Mouse (Mus musculus) colon, adult 2 months (tissue): Measurements from ENCODE around the gene Srcin1. TPM values are rescaled to one million over a fixed set of nuclear protein-coding genes. Genes with fewer than 3 reads are reported as not detected.

Experiments
- polyA plus RNA-seq: library from polyadenylated mRNA; depleted of rRNA; stranded (reverse); fragments of >200 nt; gene quantifications from 2 replicates; pipeline ENCODE4 v1.2.3, GENCODE M21; 2012; rRNA removed

The Srcin1 gene
- polyA plus RNA-seq: 0.73 and 0.81 TPM in 2 replicates

DNA sequence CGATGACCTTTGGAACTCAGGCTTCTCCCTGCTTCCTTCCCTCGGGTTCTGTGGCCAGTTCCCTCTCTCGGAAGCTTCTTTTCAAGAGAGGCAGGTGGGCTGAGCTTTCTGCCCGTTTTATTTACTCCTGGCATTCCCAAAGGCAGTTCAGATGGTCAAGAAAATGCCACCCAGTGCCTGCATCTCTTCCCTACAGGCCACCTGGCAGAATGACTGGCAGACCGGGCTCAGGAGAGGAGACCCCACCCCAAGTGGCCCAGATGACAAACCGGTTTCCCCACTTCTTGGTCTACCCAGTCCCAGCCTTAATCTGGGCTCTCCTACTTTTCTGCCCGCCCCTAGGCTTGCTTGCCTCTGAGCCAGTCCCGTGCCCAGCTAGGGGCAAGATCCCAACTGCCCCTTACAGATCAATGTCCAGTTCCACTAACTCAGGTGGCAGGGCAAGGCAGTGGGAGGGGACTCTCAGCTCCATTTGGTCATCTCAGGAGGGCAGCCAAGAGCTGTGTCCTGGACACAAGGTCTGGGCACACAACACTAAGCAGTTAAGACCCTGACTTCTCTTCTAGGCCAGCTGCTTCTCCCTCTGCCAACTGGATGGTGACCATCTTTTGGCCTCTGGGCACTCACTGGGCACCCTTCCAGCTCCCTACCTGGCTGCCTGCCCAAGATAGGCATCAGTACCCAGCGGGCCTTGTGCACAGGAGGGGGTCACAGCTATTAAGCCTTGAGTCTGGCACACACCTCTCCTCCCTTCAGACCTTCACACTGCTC, at the start of gene Srcin1:
Srcin1 (minus strand) TSS at position 51 of the 771 bp plus-strand sequence.

DNA sequence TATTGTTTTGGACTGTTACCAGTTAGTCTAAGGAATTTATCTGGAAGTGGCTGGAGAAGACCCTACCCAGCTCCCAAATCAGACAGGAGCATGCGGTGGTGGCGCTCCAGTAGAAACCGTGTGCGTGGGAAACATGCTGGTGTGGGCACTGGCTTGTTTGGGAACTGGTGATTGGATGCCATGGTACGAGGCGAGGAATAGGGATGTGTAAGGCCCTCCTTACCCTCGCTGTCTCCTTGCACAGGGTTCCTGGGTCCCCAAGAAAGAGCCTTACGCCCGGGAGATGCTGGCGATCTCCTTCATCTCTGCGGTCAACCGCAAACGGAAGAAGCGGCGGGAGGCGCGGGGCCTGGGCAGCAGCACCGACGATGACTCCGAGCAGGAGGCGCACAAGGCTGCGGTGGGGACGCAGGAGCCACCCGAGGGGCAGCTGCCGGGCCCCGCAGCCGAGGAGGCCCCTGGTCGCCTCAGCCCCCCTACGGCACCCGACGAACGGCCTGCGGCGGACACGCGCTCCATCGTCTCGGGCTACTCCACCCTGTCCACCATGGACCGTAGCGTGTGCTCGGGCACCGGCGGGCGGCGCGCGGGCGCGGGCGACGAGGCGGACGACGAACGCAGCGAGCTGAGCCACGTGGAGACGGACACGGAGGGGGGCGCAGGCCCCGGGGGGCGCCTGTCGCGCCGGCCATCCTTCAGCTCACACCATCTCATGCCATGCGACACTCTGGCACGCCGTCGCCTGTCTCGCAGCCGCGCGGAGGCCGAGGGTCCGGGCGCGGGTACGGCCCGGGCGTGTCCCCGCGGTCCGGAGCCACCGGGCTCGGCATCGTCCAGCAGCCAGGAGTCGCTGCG, 75.9 kb downstream of the Srcin1 start, which contains the start of gene 4933428G20Rik:
4933428G20Rik (minus strand) TSS at position 476 of the 855 bp plus-strand sequence.

Other genes with a start within 250 kb of the Srcin1 start
- gene Gpr179, start 224.1 kb downstream of the Srcin1 start, polyA plus RNA-seq: 0.09 TPM in 2 replicates
- 6.0 and 6.6 TPM in 2 replicates for gene Socs7, start 213.6 kb downstream of the Srcin1 start, polyA plus RNA-seq
- 21.4 and 23.5 TPM in 2 replicates for gene Arhgap23, start 160.7 kb downstream of the Srcin1 start, polyA plus RNA-seq
- gene 4933428G20Rik, start 75.8 kb downstream of the Srcin1 start, polyA plus RNA-seq: not detected in 2 replicates
- gene Epop, start 53.5 kb upstream of the Srcin1 start, polyA plus RNA-seq: 4.3 and 4.6 TPM in 2 replicates
- 45.1 and 49.9 TPM in 2 replicates for gene Mllt6, start 87.2 kb upstream of the Srcin1 start, polyA plus RNA-seq
- 149 and 167 TPM in 2 replicates for gene Cisd3, start 109.6 kb upstream of the Srcin1 start, polyA plus RNA-seq
- 95.9 and 122 TPM in 2 replicates for gene Pcgf2, start 124.3 kb upstream of the Srcin1 start, polyA plus RNA-seq
- gene Psmb3, start 127.2 kb upstream of the Srcin1 start, polyA plus RNA-seq: 214 and 261 TPM in 2 replicates
- 5.8 and 6.2 TPM in 2 replicates for gene Pip4k2b, start 168.5 kb upstream of the Srcin1 start, polyA plus RNA-seq
- gene Cwc25, start 190.4 kb upstream of the Srcin1 start, polyA plus RNA-seq: 5.4 and 6.2 TPM in 2 replicates
- gene 1700001P01Rik, start 199.7 kb upstream of the Srcin1 start, polyA plus RNA-seq: 0.22 TPM in 1 of 2 replicates, not detected in the other
- gene Rpl23, start 206.3 kb upstream of the Srcin1 start, polyA plus RNA-seq: 86.3 and 88.2 TPM in 2 replicates
- 238 and 246 TPM in 2 replicates for gene Lasp1, start 222.8 kb upstream of the Srcin1 start, polyA plus RNA-seq